Mouse (Mus musculus): ENCODE data around the gene Spag8.

Gene Spag8
- long read RNA-seq, experiment 1 = 0 reads
- long read RNA-seq, experiment 2, partial matches to known transcripts = 0 of 6 reads
- long read RNA-seq, experiment 2, other reads (novel, unspliced or antisense) = 6 of 6 reads

DNA sequence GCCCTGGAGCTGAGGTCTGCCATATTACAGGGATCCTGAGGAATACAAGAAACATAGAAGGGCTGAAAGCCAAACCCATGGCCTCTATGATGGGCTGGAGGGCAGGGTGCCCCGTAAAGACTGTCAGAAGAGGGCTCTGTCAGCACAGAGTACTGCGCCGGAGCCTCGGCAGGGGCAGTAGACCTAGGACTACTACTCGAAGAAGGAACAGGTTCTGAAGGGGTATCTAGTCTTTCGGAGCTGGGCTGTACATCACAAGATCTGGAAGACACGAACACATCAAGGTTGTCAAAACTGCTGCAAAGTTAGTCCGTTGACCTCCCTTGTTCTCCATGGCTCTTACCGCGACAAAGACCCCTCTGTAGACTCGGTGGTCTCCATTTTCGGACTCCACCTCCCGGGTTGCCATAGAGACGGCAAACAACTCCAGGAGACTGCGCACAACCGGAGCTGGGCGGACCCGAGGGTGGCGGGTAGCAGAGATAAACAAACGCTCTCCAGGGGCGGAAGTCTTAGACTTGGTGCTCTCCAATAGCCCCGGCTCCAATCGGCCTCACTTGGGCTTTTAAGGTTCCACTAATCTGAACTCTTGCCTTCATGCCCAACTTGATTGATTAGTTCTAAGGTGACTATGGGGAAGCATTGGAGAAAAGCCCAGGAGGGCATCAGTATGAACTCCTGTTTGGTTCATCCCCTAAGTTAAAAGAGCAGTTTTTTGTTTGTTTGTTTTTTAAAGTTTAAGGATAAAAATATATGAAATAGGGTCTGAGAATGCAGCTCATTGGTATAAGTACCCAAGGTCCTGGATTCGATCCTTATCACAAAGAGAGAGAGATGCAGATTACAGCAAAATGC lies at the start of gene Spag8:
Spag8 (minus strand) TSS at position 434 of the 855 bp plus-strand sequence.
- intact Hi-C loops (cut with DNase I) = no loop called here

DNA sequence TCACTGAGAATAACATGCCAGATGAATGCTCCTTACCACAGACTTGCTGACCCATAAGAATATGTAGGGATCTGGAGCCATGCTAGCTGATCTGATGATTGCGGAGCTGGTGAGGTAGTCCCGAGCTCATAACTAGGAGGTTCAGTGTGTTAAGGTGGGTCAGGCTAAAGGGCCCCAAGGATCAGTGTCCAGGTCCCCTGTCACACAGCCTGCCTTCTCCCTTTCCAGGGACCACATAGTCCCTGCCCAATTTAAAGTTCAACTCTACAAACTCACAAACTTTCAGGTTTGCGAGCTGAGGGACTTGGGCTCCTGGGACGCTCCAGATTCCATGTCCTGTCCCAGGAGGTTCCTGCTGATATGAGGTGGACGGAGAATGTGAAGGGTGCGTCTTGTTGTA lies 47.3 kb upstream of the Spag8 start, which contains the start of gene Olfr70:
Olfr70 (minus strand) TSS at position 101 of the 400 bp plus-strand sequence.
- intact Hi-C loops (cut with DNase I) = no loop called here

DNA sequence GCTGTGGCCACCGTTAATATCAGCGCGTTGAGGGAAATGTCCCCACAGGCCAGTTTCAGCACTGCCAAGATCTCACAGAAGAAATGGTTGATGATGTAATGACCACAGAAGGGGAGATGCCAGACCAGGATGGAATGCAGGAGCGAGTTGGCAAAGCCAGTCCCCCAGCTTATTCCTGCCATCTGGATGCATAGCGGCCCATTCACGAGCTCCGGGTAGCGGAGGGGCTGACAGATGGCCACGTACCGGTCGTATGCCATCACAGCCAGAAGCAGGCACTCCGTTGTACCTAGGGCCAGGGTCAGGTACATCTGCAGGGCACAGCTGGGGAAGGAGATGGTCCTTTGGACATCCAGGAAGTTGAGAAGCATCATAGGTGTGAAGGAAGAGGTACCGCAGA lies 43.2 kb upstream of the Spag8 start:
- intact Hi-C loops (cut with DNase I) = no loop called here

DNA sequence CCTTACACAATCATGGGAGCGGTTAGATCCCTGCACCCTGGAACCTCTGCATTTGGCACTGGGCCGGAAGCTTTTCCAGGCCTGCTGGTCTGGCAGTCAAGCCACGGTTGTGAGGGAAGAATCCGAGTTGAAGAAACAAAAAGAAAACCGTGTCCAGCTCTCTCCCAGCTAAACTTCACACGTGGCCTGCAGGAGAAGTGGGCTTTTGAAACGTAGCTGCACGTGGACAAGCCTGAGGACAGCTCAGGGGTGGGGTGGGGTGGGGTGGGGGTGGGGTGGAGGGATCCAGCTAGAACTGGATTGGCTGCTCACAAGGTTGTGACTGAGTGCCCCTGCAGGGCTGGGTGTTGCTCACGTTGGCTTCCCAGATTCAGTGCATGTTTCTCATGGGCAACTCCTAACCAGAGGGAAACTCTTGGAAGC lies 41.9 kb upstream of the Spag8 start:
- intact Hi-C loops (cut with DNase I) = no loop called here

DNA sequence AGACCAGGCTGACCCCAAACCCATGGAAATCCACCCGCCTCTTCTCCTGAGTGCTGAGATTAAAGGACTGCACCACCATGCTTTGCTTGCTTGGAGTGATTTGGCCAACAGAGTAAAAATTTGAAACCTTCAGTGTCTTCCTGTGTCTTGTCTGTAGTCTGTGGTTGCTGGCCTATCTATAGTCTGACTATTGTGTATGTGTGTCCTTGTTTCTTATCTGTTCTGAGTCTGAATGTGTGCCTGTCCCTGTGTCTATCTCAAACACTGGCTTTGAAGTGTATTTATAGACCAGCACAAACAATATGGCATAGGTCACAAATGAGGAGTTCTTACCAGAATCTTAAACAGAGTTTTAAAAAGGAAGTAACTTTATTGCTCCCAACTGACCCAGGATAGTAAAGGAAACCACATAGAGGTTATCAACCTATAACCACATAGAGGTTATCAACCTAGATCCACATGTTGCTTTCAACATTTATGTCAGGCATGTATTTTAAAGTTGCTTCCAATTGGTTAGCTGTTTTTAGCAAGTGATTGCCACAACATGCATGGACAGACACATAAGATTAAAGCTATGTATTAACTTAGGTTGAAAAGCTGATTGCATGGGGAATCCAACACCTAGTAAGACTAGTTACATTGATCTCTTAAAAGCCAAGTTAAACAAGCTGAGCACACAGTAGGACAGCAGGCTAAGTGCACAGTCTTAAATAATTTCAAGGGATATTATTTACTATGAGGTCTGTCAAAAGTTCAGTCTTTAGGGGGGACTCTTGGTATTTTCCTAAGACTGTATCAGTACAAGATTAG lies 41.2 kb upstream of the Spag8 start:
- intact Hi-C loops (cut with DNase I) = no loop called here

DNA sequence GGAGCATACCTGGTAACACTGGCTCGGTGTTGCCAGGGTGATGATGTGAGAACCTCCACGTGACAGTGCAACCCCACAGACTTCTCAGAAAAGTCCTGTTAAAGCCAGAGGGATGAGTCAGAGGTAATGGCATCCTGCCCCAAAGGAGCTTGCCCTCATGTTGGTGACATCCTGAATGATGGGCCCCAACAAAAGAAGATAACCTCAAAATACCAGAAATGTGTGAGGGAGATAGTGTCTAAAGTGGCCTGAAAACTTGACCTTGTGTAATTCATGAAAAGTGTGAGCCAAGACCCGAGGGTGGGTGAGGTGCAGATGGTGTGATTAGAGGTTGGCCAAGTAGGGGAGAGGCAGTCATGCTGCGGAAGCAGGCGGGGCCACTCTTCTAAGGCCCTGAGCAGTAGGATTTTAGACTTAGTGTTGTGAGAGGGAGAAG lies 40.4 kb upstream of the Spag8 start:
- intact Hi-C loops (cut with DNase I) = no loop called here

DNA sequence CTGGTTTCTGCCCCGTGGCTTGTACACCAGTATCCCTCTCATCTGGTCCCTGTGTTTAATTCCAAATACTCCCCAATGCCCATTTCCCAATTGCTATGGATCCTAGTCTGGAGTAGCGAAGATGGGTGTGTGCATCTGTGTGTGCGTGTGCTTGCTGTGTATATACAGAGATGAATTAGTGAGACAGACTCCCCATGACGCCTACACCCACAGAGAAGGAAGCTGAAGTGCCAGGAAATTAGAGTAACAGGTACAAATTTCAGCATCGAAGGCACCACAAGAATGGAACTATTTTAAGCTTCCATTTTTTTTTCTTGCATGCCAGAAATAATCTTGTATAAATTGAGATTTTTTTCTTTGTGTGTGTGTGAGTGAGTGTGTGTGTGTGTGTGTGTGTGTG lies 37.6 kb upstream of the Spag8 start:
- intact Hi-C loops (cut with DNase I) = no loop called here

DNA sequence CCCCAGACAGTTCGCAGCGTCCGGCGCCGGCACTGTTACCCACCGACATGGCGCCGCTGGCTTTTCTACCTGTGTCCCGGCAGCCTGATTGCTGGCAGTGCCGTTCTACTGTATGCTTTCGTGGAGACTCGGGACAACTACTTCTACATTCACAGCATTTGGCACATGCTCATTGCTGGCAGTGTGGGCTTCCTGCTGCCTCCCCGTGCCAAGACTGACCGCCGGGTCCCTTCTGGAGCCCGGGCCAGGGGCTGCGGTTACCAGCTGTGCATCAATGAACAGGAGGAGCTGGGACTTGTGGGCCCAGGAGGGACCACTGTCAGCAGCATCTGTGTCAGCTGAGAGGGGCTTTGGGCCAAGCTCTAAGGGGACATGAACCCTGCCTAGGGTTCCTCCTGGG lies 36.6 kb upstream of the Spag8 start:
- intact Hi-C loops (cut with DNase I) = no loop called here

DNA sequence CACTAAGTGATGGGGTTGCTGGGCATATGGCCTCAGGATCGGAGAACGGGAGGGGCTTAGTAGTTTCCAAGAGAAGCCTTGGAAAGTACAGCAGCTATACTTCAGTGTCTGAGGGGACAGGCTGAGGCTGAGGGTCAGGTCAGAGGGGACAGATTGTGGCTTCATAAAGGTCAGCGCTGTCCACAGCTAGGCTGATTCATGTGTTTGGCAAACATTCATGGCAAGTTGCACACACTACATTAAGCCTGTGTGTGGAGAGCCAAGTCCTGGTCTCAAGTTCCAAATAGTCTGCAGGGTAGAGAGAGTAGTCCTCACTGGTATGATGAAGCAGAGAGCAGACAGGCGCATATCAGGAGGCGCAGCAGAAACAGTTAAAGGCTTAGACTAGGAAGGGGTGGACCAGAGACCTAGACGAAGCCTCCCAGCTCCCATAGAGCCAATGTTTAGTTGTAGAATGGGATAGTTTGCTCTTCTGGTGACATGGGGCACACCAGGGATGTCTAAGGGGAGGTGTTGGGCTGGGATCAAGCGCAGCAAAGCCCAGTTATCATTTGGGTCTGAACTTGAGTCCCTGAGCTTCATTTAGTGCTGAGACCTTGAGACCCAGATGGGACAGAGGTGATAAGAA lies 26.1 kb upstream of the Spag8 start:
- intact Hi-C loops (cut with DNase I) = no loop called here

DNA sequence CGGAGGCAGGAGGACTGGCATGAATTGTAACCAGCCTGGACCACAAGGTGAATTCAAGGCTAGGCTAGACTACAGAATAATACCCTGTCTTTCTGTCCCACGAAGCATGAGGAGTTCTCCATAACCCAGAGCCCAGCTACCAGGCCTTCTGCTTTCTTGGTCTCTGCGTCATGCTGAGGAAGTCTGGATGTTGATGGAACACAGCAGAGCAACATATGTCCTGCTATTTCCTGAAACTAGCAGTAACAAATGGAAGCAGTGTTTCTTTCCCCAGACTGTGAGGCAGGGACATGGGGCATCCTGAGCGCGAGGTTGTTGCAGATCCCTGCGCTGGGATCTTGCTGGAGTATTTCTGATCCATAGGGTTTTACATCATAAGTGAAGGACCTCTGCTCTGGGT lies 25.1 kb upstream of the Spag8 start:
- intact Hi-C loops (cut with DNase I) = no loop called here

DNA sequence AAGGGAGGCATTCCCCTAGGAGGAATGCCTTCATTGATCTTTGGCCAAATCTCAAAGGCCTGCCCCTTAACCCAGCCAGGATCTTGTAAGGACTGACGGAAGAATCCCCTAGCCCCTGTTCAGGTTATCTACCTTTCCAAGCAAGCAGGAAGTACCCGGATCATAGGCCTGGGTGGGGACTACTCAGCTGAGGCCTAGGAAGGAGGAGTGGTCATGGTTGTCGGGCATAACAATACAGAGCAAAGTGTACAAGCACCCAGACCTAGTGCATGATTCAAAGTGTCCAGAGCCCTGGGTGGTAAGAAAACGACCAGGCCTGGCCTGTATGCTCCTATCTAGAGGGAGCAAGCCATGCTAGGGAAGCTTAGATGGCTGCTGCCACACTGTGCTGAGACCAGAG lies 22.2 kb upstream of the Spag8 start:
- intact Hi-C loops (cut with DNase I) = no loop called here

DNA sequence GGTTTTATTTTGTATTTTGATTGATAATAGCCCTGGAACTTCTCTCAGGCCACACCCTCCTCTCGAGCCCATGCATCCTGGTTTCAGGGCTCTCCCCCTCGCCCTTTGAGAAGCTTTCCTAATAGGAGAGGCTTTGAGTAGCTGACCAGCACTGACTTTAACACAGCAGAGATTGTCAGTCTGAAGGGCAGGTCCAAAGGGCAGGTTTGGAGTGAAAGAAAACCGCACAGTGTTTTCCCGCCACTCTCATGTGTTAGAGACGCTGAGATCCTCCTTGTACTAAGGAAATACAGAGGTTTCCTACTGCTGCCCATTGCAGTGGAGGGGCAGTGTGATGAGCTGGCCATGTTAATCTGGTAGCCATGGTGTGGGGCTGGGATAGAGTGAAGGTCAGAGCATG lies 21.6 kb upstream of the Spag8 start:
- intact Hi-C loops (cut with DNase I) = no loop called here

DNA sequence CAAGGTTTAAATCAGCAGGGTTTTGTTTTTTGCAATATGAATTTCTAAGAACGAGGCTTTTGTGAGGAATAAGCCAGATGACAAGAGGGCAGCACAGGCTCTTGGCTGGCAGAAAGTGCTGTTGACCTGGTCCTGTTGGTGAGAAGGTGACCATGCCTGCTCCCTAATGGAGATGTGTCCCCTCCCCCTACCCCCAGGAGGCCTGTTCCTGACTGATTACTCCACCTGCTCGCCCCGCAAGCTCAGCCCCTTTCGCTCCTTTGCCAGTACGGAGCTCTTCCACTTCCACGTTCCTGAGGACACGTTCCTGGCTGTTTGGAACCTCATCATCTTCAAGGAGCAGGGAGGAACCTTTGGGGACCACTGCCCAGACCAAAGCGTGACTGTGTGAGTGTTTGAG lies 20.3 kb upstream of the Spag8 start:
- intact Hi-C loops (cut with DNase I) = loop anchor here (2.0 kb wide), 1 partner anchor 37 kb away; the partner anchor contains the start of gene Olfr71

DNA sequence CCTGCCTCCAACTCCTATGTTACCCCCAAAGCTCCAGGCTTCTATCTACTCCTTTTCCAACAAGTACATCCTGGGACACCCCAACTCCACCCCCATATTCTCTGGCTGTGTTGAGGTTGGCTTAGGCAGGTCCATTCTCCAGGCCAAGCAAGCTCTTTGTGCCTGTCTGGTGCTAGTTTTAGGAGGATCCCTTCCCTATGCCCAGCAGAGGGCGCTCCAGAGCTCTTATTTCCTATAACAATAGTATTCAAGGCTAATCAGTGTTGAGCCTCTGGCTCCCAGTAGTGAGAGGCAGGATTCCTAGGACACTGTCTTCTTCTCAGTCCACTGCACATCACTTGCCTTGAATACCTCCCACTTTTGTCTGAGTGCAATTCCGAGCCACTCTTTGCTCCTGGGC lies 18.7 kb upstream of the Spag8 start:
- intact Hi-C loops (cut with DNase I) = loop anchor here (2.0 kb wide), 1 partner anchor 39 kb away; the partner anchor contains the start of gene Olfr71

DNA sequence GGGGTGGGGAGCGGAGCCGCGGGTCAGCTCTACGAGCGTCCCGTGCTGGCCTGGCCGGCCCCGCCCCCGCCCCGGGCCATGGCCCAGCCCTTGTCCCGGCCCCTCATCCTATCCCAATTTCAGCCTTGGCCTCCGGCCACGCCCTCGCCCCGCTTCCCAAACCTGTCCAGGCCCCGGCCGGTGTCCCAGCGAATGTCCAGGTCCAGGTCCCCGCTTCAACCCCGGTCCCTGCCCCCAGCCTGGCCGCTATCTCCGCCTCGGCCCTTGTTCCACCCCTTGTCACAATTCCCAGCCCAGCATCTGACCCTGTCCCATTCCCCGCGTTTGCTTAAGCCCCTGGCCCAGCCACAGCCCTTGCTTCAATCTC lies 16.0 kb upstream of the Spag8 start:
- intact Hi-C loops (cut with DNase I) = loop anchor here (5.0 kb wide), 1 partner anchor 37 kb away; the partner anchor contains the start of gene Npr2

DNA sequence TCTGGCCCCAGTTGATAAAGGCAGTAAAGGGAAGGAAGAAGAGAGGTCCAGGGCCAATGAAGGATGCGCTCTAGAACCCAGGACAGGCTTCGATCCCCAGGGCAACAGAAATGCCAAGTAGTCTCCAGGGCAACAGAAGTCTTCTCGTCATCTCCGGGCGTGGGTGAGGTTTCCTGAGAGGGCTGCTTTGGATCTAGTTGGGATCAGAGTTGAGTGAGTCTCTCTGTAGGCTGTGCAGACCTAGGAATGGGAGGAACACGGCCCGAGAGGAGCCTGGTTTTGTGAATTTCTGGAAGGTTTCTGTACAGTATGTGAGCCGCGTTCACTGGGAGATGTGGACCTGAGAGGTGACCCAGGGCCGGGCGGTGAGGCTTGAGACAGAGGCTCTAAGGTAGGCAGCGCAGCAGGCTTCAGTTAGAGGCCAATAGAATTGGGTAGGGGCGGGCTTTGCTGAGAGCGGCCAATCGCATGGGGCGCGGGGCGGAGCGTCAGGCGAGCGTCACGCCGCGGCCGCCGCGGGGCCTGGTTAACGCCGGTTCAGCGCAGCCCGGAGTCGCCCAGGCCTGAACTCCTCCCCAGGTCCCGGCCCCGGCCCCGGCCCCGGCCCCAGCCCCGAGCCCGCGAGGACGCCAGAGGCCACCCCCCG lies 15.5 kb upstream of the Spag8 start, which contains the start of the genes Tmem8b and Fam221b:
Tmem8b (plus strand) TSS at position 190 of the 646 bp plus-strand sequence.
Fam221b (minus strand) TSS at position 364 of the 646 bp plus-strand sequence.
- intact Hi-C loops (cut with DNase I) = loop anchor here (5.0 kb wide), 1 partner anchor 37 kb away; the partner anchor contains the start of gene Npr2

DNA sequence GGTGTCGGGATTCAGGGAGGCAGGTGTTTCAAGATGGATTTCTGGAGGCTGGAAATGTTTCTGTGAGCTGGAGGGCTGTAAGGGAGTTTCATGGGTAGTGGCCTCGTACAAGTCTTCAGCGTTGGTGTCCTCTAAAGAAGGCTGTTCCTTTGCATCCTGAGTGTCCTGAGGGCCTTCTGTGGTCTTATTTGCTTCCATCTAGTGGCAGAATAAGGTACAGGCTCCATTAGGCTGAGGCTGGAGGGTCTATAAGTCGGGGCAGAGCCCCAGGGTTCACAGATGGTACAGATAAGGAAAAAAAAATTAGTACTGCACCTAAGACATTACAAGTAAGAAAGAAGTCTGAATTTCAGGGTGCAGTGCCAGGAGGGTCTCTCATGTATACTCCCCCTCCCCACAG lies 13.0 kb upstream of the Spag8 start:
- intact Hi-C loops (cut with DNase I) = loop anchor here (5.0 kb wide), 1 partner anchor 34 kb away; the partner anchor contains the start of gene Npr2

DNA sequence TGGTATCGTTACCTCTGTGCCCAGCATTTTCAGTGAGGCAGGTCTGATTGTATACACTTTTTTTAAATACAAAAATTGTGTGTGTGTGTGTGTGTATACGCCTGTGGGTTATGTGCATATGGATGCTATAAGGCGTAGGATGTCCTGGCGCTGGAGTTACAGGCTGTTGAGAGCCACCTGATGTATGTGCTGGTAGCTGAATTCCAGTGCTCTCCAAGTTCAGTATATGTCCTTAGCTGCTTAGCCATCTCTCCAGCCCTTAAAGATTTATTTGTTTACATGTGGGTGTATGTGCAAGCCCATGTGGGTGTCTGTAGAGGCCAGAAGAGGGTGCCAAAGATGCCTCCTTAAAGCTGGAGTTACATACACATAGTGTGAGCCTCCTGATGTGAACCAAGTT lies 3.8 kb upstream of the Spag8 start:
- intact Hi-C loops (cut with DNase I) = no loop called here

DNA sequence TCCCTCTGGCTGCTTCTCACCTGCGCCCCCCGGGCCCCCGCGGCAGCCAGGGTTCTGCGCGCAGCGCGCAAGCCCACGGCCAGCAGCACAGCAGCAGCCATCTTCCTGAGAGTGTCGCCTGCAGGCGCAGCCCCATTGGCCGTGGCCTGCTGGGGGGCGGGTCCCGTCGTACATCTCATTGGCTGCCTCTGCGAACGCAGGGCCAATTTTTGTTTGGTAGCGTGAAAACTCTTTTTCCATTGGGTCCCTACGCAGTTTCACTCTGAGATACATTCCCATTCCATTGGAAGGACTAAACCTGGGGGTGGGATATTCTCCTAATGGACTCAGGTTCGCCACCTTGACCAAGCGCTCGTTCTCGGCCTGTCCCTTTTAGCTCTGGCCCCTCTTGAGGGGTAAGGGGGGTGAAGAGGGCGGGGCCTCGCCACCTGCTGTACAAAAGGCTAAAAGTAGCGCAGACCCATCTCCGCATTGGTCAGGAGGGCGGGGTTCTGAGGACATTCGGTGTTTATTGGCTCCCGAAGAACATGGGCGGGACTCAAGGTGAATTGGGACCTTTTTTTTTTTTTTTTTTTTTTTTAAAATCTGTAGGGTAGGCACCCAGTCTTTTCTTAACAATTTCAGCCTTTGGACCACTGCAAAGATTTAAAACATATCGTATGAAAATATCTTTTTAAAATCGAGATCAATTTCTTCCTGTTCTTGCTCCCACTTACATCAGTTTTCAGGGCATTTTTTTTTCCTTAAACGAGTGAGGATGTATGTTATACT lies 3.1 kb upstream of the Spag8 start, which contains the start of gene Hint2:
Hint2 (minus strand) TSS at position 128 of the 771 bp plus-strand sequence.
- intact Hi-C loops (cut with DNase I) = no loop called here
